Mouse (Mus musculus) spleen, adult 2 months (tissue): ENCODE results near the gene Ier5. TPM values are rescaled to one million over a fixed set of nuclear protein-coding genes. Genes with fewer than 3 reads are reported as not detected.
A peak's percentile ranks its signal among the peaks of the same experiment; 100 is the strongest.

Experiments
- DNase-seq, 2 experiments: peaks; one replicate each; pipeline versions ENCODE4 v3.0.0 to v3.0.0-alpha.2; 2012 to 2021; ENCODE audit warnings: low spot score in 2 of 2, low read depth in 1 of 2
- H3K27ac ChIP-seq: fragments of 200-500 bp; 2 replicates; pipeline ENCODE4 v1.5.1; 2012; ENCODE audit warnings: low read length, inconsistent platforms; ENCODE audit not compliant: insufficient read depth
- H3K27me3 ChIP-seq: fragments of 200-500 bp; 2 replicates; pipeline ENCODE4 v1.6.1; 2012; ENCODE audit warnings: mild to moderate bottlenecking, moderate library complexity, low read length, inconsistent platforms; ENCODE audit not compliant: control insufficient read depth, insufficient read depth
- H3K36me3 ChIP-seq: fragments of 200-500 bp; 2 replicates; pipeline ENCODE4 v1.6.1; 2012; ENCODE audit warnings: mild to moderate bottlenecking, low read length, inconsistent platforms; ENCODE audit not compliant: control insufficient read depth, insufficient read depth
- H3K4me1 ChIP-seq: fragments of 200-500 bp; 2 replicates; pipeline ENCODE4 v1.6.1; 2011; ENCODE audit warnings: inconsistent platforms; ENCODE audit not compliant: control insufficient read depth, insufficient read depth, insufficient read length
- H3K4me3 ChIP-seq: fragments of 200-500 bp; 2 replicates; pipeline ENCODE4 v1.5.1; 2011; ENCODE audit warnings: mild to moderate bottlenecking, inconsistent platforms; ENCODE audit not compliant: insufficient read depth, insufficient read length; ENCODE audit errors: extremely low read depth
- CTCF ChIP-seq: fragments of 200-500 bp; IDR thresholded peaks from 2 replicates; pipeline ENCODE4 v1.5.1; 2011; ENCODE audit warnings: mild to moderate bottlenecking, inconsistent platforms; ENCODE audit not compliant: insufficient read depth, insufficient read length, insufficient replicate concordance; ENCODE audit errors: extremely low read depth
- POLR2A ChIP-seq: fragments of 200-500 bp; IDR thresholded peaks from 2 replicates; pipeline ENCODE4 v1.6.1; 2011; ENCODE audit warnings: low read depth, low read length, inconsistent platforms
- WGBS: fragments of 180-500 bp; shearing (Covaris S2); methylation state at CpG from one replicate; pipeline ENCODE4 v1.1.7; 2018; 5-methylcytosine and 5-hydroxymethylcytosine counted together
- polyA plus RNA-seq: library from polyadenylated mRNA; depleted of rRNA; stranded (reverse); fragments of >200 nt; gene quantifications from 2 replicates; pipeline ENCODE4 v1.2.3, GENCODE M21; 2012

Gene Ier5
- polyA plus RNA-seq, 1 experiment, result 47.7 TPM

- 13% methylated on average over 3 of the region's 3 CpGs for WGBS
Measured at GRCm38 (mm10) chr1:155055041-155055440, 44.4 kb downstream of the Ier5 start.

DNA sequence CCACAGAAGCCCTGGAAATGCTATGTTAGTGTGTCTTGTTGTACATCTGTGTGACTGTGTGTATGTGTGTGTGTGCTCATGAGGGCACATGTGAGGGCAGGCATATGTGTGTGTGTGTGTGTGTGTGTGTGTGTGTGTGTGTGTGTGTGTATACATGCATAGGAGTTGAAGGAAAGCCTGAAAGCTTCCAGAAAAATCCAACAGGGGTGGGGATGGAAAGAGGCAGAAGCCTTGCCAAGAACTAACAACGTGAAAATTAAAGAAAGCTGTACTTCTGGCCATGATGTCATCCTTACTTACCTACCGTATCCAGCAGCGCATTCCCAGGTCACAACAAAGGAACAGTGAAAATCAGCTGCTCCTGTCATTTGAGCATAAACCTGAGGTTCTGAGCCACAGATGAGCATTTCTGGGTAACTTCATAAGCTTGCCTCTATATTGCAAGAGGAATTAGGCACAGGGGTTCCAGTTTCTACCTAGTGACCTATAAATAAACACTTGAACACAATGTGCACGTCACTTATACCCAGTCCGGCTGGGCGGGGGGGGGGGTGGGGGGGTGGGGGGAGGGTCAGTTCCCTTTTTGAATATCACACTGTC lies 45.0 kb downstream of the Ier5 start:
- WGBS, result 16% methylated on average over 6 of the region's 6 CpGs
- Histone ChIP-seq H3K4me3 (no peak overlapping the region; the same call in 1 of the 2 replicates), H3K36me3 (no peaks in the 10 kb centered on the region), H3K27ac (peak overlapping the region; percentile 55), H3K27me3 (no peaks in the 10 kb centered on the region), H3K4me1 (peaks cover 66% of the 10 kb centered on the region)
- DNase-seq, result no peak
- no peak for TF ChIP-seq CTCF
- no peak for TF ChIP-seq POLR2A

More at GRCm38 (mm10) chr1:155055041-155055440, 44.4 kb downstream of the Ier5 start:
- TF ChIP-seq CTCF, result no peak
- peaks cover 67% of the 10 kb centered on the region; the same call in 1 of the 2 replicates for H3K4me1 ChIP-seq
- H3K36me3 ChIP-seq, result no peaks in the 10 kb centered on the region
- DNase-seq, result no peak
- H3K27ac ChIP-seq, result peak overlapping the region; percentile 82
- no peak overlapping the region; the same call in 1 of the 2 replicates for H3K4me3 ChIP-seq
- no peaks in the 10 kb centered on the region for H3K27me3 ChIP-seq

DNA sequence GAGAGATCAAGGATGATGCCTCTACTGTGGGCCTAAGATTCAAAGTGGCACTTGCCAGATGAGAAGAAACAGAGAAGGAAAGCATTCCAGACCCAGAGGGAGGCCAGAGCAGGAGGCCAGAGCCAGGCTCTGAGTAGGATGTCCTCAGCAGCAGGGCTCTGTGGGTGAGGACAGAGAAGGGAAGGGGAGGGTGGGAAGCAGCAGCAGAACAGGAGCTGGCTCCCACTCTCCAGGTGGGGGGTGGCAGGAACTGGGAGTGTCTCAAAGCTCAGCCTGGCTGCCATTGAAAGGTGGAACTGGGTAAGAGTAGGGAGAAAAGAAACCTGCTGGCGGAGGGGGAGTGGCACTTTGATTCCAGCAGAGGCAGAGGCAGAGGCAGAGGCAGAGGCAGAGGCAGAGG lies 46.1 kb downstream of the Ier5 start:
- TF ChIP-seq CTCF (no peak), POLR2A (no peak)
- Histone ChIP-seq H3K36me3 (no peaks in the 10 kb centered on the region), H3K4me1 (peaks cover 60% of the 10 kb centered on the region), H3K27me3 (no peaks in the 10 kb centered on the region), H3K27ac (no peak overlapping the region), H3K4me3 (no peak overlapping the region)
- no peak for DNase-seq
- 92% methylated on average over 1 of the region's 1 CpGs for WGBS

DNA sequence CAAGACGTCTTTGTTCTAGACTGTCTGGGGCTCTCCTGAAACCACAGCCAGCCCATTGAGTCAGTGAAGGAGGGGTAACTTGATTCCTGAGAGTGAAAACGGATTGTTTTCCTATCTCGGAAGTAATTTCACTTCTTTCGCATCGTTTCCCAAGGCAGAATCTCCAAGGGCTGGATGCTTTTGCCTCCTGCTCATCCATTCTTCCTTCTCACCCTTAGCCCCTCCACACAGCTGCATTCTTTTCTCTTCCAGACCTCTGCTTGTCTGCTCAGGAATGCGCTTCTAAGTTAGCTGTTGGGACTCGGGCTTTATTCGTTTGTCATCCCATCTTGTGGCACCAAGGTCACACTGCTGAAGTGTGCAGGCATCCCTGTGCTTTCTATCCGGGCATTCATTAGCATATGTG lies 46.7 kb downstream of the Ier5 start:
- Histone ChIP-seq H3K36me3 (no peaks in the 10 kb centered on the region), H3K27me3 (no peaks in the 10 kb centered on the region), H3K4me1 (peaks cover 55% of the 10 kb centered on the region), H3K27ac (no peak overlapping the region), H3K4me3 (no peak overlapping the region)
- no peak for TF ChIP-seq CTCF
- TF ChIP-seq POLR2A, result no peak
- WGBS, result 82% methylated on average over 9 of the region's 9 CpGs
- no peak for DNase-seq

DNA sequence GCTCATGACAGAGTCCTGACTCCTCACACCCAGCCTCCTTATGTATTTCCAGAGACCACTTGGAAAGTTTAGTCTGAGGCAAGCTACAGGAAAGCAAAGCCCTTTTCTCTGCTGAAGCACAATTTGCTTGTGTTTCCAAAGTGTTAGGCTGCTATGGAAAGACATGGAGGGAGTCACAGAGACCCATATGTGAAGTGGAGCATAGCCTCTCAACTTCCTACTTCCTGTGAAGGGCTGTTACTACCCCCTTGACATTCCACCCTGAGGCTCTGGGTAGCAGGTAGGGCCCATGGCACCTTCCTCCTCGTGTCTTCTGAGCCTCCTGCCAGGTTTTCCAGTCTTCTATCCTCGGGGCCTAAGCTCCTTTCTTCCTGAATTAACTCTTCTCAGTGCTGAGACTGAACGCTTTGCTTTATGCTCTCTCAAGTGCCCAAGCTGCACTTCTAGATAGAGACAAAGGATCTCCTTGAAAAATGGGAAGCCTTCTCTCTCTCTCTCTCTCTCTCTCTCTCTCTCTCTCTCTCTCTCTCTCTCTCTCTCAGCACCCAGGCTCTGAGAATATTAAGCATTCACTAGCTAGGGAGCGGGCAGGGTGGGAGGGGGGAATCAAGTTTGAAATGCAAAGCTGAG lies 47.2 kb downstream of the Ier5 start:
- DNase-seq, result no peak
- H3K27me3 ChIP-seq, result no peaks in the 10 kb centered on the region
- H3K36me3 ChIP-seq, result no peaks in the 10 kb centered on the region
- peak overlapping the region; percentile 7; the same call in 1 of the 2 replicates for H3K27ac ChIP-seq
- 44% methylated on average over 4 of the region's 4 CpGs for WGBS
- TF ChIP-seq POLR2A (no peak), CTCF (no peak)
- H3K4me3 ChIP-seq, result no peak overlapping the region
- peaks cover 54% of the 10 kb centered on the region for H3K4me1 ChIP-seq

GRCm38 (mm10) chr1:155051701-155052127 lies 47.7 kb downstream of the Ier5 start:
- DNase-seq, result no peak
- TF ChIP-seq POLR2A, result no peak
- no peak for TF ChIP-seq CTCF
- no peaks in the 10 kb centered on the region for H3K36me3 ChIP-seq
- peak overlapping the region; percentile 7; the same call in 1 of the 2 replicates for H3K27ac ChIP-seq
- no peaks in the 10 kb centered on the region for H3K27me3 ChIP-seq
- WGBS, result 74% methylated on average over 10 of the region's 10 CpGs
- peaks cover 48% of the 10 kb centered on the region for H3K4me1 ChIP-seq
- no peak overlapping the region for H3K4me3 ChIP-seq

- H3K27ac ChIP-seq, result peak overlapping the region; percentile 87
Measured at GRCm38 (mm10) chr1:155050897-155051592, 48.4 kb downstream of the Ier5 start.

More at GRCm38 (mm10) chr1:155050897-155051592, 48.4 kb downstream of the Ier5 start:
- 16% methylated on average over 9 of the region's 9 CpGs for WGBS
- H3K4me3 ChIP-seq, result peak overlapping the region; percentile 14
- DNase-seq, result no peak
- H3K36me3 ChIP-seq, result no peaks in the 10 kb centered on the region
- no peak for TF ChIP-seq CTCF
- no peak for TF ChIP-seq POLR2A
- H3K4me1 ChIP-seq, result peaks cover 42% of the 10 kb centered on the region
- no peaks in the 10 kb centered on the region for H3K27me3 ChIP-seq
